In the genomic region with DNA sequence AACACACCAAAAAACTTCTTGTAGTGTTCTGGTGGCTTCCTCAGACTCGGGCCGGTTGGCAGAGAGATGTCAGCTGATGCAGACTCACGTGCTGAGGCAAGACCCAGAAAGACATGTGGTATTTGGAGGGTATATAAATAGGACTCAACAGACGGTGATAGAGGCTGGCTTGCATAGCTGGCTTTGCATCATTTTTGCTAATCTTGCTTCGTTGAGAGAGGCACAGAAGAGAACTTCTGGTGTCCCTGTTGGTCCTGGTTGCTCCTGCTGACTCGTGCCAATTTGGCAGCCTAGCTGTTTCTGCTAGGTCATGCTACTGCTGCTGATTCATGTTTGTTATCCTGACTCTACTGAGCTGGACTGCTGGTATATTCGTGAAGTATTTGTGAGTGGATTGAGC, we compare ENCODE assay signal across 11 mouse cellular contexts. TPM values are rescaled to one million over a fixed set of nuclear protein-coding genes. Genes with fewer than 3 reads are reported as not detected.
DNase-seq lines count a peak whose midpoint lies in the region; ATAC-seq lines count a peak whose summit lies in the region.
"Had no signal": no experiment of that assay in that cellular context is flagged by ENCODE, and none has a peak within 500 bp of the region (broad histone marks: within the 10 kb centered on the region; RNA-seq: fewer than 3 reads in every experiment).

No protein-coding gene starts in this region.

- no peaks in the 10 kb centered on the region for H3K9me3 ChIP-seq in intestine, embryonic 16.5 days (ENCODE audit: control insufficient read depth, low read length)

- peak; percentile 77 for DNase-seq in adrenal gland, adult 2 months
- DNase-seq in adrenal gland, postnatal 4 days (ENCODE audit: low spot score in 2 of 2) = no peak
- DNase-seq in MN1 (ENCODE audit: low spot score) = peak; percentile 40
- peak; percentile 67 to 69 for DNase-seq in cerebellum, postnatal 36 days
- peak; percentile 22 to 43 for DNase-seq in layer of hippocampus, postnatal 14 days (ENCODE audit: low spot score in 2 of 2)
- no peak for DNase-seq in ovary, adult 18-20 months (ENCODE audit: low spot score)
- DNase-seq in embryo, embryonic 9.5 days (ENCODE audit: extremely low spot score) = no peak
- DNase-seq: gastrocnemius, postnatal 36 days; thymus, postnatal 14 days had no signal

- H3K4me3 ChIP-seq in intestine, embryonic 16.5 days (ENCODE audit: low read length) = no peak overlapping the region

- H3K27me3 ChIP-seq in intestine, embryonic 16.5 days (replicated peaks; ENCODE audit: control insufficient read depth, insufficient read depth, low read length) = no peaks in the 10 kb centered on the region

- 83% methylated on average over 7 of the region's 7 CpGs for WGBS in intestine, embryonic 16.5 days

- H3K4me1 ChIP-seq in intestine, embryonic 16.5 days (ENCODE audit: control insufficient read depth, insufficient read depth, low read length) = peaks cover 7% of the 10 kb centered on the region; the same call in 1 of the 2 replicates

- H3K27ac ChIP-seq in intestine, embryonic 16.5 days (ENCODE audit: low read length) = no peak overlapping the region

- H3K4me2 ChIP-seq in intestine, embryonic 16.5 days (ENCODE audit: low read depth, low read length) = no peak overlapping the region

- H3K9ac ChIP-seq in intestine, embryonic 16.5 days (ENCODE audit: low read depth, low read length) = no peak overlapping the region

- ATAC-seq in intestine, embryonic 16.5 days = no peak

- peaks cover 5% of the 10 kb centered on the region; the same call in 1 of the 2 replicates for H3K36me3 ChIP-seq in intestine, embryonic 16.5 days (ENCODE audit: control insufficient read depth, insufficient read depth, low read length)

RNA-seq across cellular contexts. Expression of gene Klhl22, which starts 9.4 kb away (rescaled TPM):
- 10 to 100 TPM; 45.5 to 49.8 TPM for total RNA-seq in adrenal gland, adult 2 months (2021)
- 55.3 and 68.2 TPM in 2 replicates for polyA plus RNA-seq in adrenal gland, adult 2 months (2012; rRNA removed)
- 10 to 100 TPM; 52.3 TPM for total RNA-seq in adrenal gland, postnatal 4 days (2021)
- 100 to 1,000 TPM in 1 of 2 experiments, 10 to 100 TPM in 1; 91.8 to 108 TPM for total RNA-seq in layer of hippocampus, postnatal 14 days (2021)
- polyA plus RNA-seq in intestine, embryonic 16.5 days (2015; fragmentation: Nextera tagmentation; extraction: Ambion mirVana) = 56.5 and 59.2 TPM in 2 replicates

RNA-seq across cellular contexts. Expression of gene Scarf2, which starts 28.2 kb away (rescaled TPM):
- total RNA-seq in adrenal gland, adult 2 months (2021) = 10 to 100 TPM in 1 of 2 experiments, 1 to 10 TPM in 1; 8.4 to 15.9 TPM
- 61.7 and 75.1 TPM in 2 replicates for polyA plus RNA-seq in adrenal gland, adult 2 months (2012; rRNA removed)
- 10 to 100 TPM; 29.3 to 33.9 TPM for total RNA-seq in adrenal gland, postnatal 4 days (2021)
- total RNA-seq in layer of hippocampus, postnatal 14 days (2021) = 1 to 10 TPM; 3.9 TPM
- 4.4 and 5.7 TPM in 2 replicates for polyA plus RNA-seq in intestine, embryonic 16.5 days (2015; fragmentation: Nextera tagmentation; extraction: Ambion mirVana)
- total RNA-seq: neutrophil, adult 5-6 weeks had no signal

RNA-seq across cellular contexts. Expression of gene Med15, which starts 36.1 kb away (rescaled TPM):
- total RNA-seq in adrenal gland, adult 2 months (2021) = 10 to 100 TPM; 53.9 to 65.4 TPM
- polyA plus RNA-seq in adrenal gland, adult 2 months (2012; rRNA removed) = 138 and 157 TPM in 2 replicates
- total RNA-seq in adrenal gland, postnatal 4 days (2021) = 10 to 100 TPM; 68.8 to 70.3 TPM
- 10 to 100 TPM; 65.4 to 80.2 TPM for total RNA-seq in layer of hippocampus, postnatal 14 days (2021)
- 43.9 and 47.9 TPM in 2 replicates for polyA plus RNA-seq in intestine, embryonic 16.5 days (2015; fragmentation: Nextera tagmentation; extraction: Ambion mirVana)

Comparison
In these comparisons a context has a peak if more than half of its experiments do, and no peak if none do; other contexts are left out.
1. DNase-seq: peak in adrenal gland, adult 2 months (single experiment), MN1 (single experiment), cerebellum, postnatal 36 days (2 of 2) and layer of hippocampus, postnatal 14 days (2 of 2); none in adrenal gland, postnatal 4 days (0 of 2), ovary, adult 18-20 months (single experiment) and embryo, embryonic 9.5 days (single experiment).